Mouse (Mus musculus) retina, adult 2 months (tissue): Measurements from ENCODE around the gene 1300017J02Rik.

Experiments
- DNase-seq: peaks from one replicate; pipeline ENCODE4 v3.0.0-alpha.2; 2012; ENCODE audit warnings: low read depth, low spot score

The 1300017J02Rik gene

GRCm38 (mm10) chr9:103274819-103275218 lies 30.1 kb downstream of the 1300017J02Rik start:
- no peak for DNase-seq

- DNase-seq, result no peak
Observed at GRCm38 (mm10) chr9:103271104-103271503, 33.8 kb downstream of the 1300017J02Rik start.

DNA sequence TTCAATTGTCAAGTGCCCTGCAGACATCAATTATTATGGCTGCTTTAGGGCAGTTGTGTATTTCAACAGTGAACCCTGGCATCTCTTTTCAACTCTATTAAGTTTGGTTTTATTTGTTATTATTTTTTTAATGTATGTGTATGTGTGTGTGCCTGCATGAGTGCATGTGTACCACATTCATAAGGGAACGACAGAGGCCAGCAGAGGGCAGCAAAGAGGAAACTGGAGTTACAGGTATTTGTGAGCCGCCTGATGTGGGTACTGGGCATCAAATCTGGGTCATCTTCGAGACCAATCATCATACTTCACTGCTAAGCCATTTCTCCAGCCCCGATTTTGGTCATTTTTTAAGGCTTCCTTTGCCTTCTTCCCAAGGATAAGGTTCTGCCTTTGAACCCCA lies 39.1 kb downstream of the 1300017J02Rik start:
- no peak for DNase-seq

- no peak for DNase-seq
Observed at GRCm38 (mm10) chr9:103252906-103253305, 52.0 kb downstream of the 1300017J02Rik start.

GRCm38 (mm10) chr9:103248618-103249017 lies 56.3 kb downstream of the 1300017J02Rik start:
- no peak for DNase-seq

DNA sequence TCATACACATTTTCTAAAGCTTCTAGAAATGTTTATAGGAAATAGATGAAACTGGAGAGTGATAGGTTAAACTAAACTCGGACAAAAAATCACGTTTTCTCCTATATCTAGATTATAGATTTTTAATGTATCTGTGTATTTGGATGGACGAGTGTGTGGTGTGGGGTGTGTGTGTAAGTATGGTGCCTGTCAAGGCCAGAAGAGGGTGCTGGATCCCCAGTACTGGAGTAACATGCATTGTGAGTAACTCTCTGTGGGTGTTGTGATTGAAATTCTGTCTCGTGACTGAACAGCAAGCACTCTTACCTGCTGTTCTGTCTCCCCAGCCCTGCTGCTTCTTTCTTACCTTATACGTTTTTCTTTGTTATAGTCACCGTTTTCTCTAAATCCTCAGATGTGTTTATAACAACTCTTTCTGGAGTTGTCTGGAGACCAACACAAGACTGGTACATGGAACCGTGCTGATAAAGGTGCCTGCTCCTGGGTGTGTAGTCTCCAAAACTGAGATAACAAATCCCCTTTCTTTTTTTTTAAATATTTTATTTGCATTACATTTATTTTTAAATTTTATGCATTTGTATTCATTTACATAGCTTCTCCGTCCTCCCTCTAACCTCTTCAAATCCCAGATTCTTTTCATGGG lies 58.2 kb downstream of the 1300017J02Rik start:
- no peak for DNase-seq

GRCm38 (mm10) chr9:103243640-103244039 lies 61.2 kb downstream of the 1300017J02Rik start:
- no peak for DNase-seq

DNA sequence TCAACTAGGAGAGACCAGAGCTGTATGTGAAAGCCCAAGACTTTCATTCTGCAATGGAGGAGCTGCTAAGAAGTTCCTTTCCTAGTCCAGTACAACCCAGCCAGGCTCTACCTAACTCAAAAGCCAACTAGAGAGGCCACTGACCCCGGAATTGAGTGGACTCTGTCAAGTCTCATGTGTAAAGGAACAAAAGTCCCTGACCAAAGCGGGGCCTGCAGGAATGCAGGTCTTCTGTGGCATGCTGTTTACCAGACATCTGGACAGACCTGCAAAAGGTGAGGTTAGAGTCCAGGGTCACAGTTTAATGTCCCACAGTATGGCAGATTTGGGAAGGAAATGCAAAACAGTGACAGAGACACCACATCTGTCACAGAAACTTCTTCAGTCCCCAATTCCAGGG lies 63.7 kb downstream of the 1300017J02Rik start:
- no peak for DNase-seq

DNA sequence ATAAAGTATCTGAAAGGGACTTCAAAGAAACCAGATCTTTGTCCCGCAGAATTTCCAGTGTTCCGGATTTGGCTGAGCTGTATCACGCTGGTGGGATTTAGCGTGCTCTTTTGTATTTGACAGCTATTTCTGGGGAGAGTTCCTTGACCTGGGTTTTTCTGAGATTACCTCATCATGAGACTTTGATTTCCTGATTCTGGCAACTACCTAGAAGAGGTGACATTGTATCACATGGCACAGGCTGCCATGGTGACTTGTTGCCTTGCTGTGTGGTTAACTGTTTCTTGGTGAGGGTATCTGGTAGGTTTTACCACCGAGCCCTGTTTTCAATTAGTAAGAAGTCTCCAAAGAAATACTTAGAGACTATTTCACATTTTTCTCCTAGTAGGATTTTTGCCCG lies 65.4 kb downstream of the 1300017J02Rik start:
- no peak for DNase-seq

GRCm38 (mm10) chr9:103234565-103235165 lies 70.2 kb downstream of the 1300017J02Rik start:
- DNase-seq, result no peak

- no peak for DNase-seq
Observed at GRCm38 (mm10) chr9:103234059-103234458, 70.8 kb downstream of the 1300017J02Rik start.

DNA sequence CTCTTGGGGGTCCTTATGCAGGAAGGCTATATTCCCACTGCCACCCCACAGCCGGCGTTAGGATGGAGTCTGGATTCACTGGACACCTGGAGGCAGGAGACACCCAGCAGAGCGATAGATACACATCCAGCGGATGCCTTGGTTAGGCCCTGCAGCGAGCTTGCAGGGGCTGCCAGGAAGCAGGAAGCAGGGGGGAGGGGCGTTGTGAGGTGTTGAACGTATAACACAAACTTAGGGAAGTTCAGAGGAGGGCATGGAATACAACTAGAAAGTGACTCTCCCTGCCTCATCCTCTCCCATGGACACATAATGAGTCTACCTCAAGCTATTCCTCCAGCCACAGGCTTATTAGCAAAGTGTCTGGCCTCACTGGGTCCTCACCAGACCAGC lies 71.9 kb downstream of the 1300017J02Rik start:
- DNase-seq, result no peak

DNA sequence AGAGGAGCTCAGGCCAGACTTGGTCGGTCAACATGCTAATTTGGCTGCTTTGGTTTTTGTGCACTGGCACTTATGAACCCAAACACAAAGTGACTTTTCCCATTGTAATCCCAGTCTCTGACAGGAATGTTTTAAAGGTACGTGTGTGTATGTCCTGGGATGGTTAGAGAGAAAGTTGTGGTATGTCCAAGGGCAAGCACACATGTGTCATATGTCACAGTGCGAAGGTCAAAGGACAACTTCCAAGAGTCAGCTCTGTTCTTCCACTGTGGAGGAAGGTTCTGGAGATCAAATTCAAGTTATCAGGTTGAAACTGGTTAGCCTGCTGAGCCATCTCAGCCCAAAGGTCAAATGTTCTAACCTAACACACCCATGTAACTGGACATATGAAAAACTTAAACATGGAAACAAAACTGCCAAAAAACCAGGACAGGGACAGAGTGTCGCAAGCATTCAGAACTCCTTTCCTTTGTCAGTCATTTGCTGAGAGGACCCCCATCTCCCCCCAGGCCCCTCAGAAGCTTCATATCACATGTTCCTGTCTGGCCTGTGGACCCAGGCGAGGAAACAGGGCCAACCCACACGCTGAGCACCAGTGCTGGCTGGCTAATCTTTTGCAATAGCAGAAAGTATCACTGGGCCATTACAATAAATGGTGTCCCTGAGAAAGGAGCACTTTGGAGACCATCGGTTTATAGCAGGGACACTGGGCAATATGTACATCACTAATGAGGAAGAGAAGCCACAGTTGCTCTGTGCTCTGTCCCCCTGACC lies 72.5 kb downstream of the 1300017J02Rik start:
- no peak for DNase-seq

- no peak for DNase-seq
Observed at GRCm38 (mm10) chr9:103230151-103230951, 74.5 kb downstream of the 1300017J02Rik start, which contains the start of the genes Gm20425 and Trf. Gene Gm20425 (minus strand): TSS chr9:103230307. Gene Trf (minus strand): TSS chr9:103230444.

GRCm38 (mm10) chr9:103229037-103229867 lies 75.6 kb downstream of the 1300017J02Rik start:
- DNase-seq, result no peak

- DNase-seq, result no peak
Observed at GRCm38 (mm10) chr9:103228370-103229003, 76.4 kb downstream of the 1300017J02Rik start.

DNA sequence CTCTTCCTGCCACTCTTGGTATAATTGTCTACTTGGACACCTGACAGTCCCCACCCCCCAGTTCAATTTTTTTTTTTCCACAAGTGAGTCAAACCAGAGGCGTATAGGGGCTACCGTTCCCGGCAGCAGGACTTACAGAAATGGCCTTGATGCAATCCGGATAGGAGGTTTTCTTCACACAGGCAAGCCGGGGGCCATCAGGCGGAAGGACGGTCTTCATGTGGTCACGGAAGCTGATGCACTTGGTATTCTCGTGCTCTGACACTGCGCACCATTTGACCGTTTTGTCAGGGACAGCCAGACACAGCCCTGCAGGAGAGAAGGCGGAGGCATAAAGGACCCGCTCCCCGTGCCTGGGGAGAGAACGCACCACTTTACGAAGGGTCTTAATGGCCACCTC lies 77.1 kb downstream of the 1300017J02Rik start:
- no peak for DNase-seq

DNA sequence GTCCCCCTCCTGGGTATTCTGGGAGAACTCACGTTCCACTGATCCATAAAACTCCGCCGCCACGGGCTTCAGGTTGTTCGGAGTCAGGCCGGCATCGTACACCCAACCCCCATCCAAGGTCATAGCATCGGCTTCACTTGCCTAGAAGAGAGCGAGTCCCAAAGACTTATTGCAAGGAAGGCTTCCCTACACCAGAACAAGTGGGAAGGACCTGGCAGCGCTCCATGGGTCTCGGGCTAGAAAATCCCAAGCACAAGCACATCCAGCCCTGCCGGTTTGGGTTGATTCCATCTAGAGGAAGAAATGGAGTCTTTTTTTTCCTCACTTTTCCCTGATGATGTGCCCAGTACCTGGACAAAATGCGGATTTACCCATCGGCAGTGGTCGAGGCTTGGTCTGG lies 78.1 kb downstream of the 1300017J02Rik start:
- no peak for DNase-seq

GRCm38 (mm10) chr9:103225464-103225863 lies 79.4 kb downstream of the 1300017J02Rik start:
- DNase-seq, result no peak

- DNase-seq, result no peak
Observed at GRCm38 (mm10) chr9:103224721-103225120, 80.2 kb downstream of the 1300017J02Rik start.
